Mouse (Mus musculus) limb, embryonic 15.5 days (tissue): ENCODE measurements around the gene Ccdc60. TPM values are rescaled to one million over a fixed set of nuclear protein-coding genes. Genes with fewer than 3 reads are reported as not detected.

Source experiments
- ATAC-seq: fragments of 200-750 bp; cut with Nextera tagmentation; 2 replicates; pipeline ENCODE4 v1.8.0; 2017; ENCODE audit warnings: low read depth, moderate TSS enrichment; ENCODE audit not compliant: insufficient number of reproducible peaks, low FRiP score, low TSS enrichment
- H3K27ac ChIP-seq: fragments of 300-500 bp; sonication (generic); 2 replicates; pipeline ENCODE4 v1.5.1; 2015; ENCODE audit warnings: moderate library complexity, mild to moderate bottlenecking, inconsistent platforms
- H3K27me3 ChIP-seq: fragments of 300-500 bp; sonication (generic); 2 replicates; pipeline ENCODE4 v1.6.1; 2015; ENCODE audit warnings: inconsistent platforms
- H3K36me3 ChIP-seq: fragments of 300-500 bp; sonication (generic); 2 replicates; pipeline ENCODE4 v1.6.1; 2015; ENCODE audit warnings: inconsistent platforms
- H3K4me1 ChIP-seq: fragments of 300-500 bp; sonication (generic); 2 replicates; pipeline ENCODE4 v1.6.1; 2015; ENCODE audit warnings: inconsistent platforms
- H3K4me2 ChIP-seq: fragments of 300-500 bp; sonication (generic); 2 replicates; pipeline ENCODE4 v1.6.1; 2015; ENCODE audit warnings: mild to moderate bottlenecking, inconsistent platforms
- H3K4me3 ChIP-seq: fragments of 300-500 bp; sonication (generic); 2 replicates; pipeline ENCODE4 v1.5.1; 2015; ENCODE audit warnings: mild to moderate bottlenecking, inconsistent platforms
- H3K9ac ChIP-seq: fragments of 300-500 bp; sonication (generic); 2 replicates; pipeline ENCODE4 v1.6.1; 2015; ENCODE audit warnings: inconsistent platforms
- H3K9me3 ChIP-seq: fragments of 300-500 bp; sonication (generic); 2 replicates; pipeline ENCODE4 v1.6.1; 2016; ENCODE audit warnings: inconsistent platforms
- WGBS: fragments of 180-500 bp; shearing (Covaris S2); methylation state at CpG from one replicate; pipeline ENCODE4 v1.1.7; 2015; 5-methylcytosine and 5-hydroxymethylcytosine counted together
- polyA plus RNA-seq: library from polyadenylated mRNA; unstranded; fragments of >200 nt; fragmentation: Nextera tagmentation; extraction: Ambion mirVana; gene quantifications from 2 replicates; pipeline ENCODE4 v1.2.1, GENCODE M21; 2015

Gene Ccdc60
- polyA plus RNA-seq, 1 experiment from 2014 or later, result 1.4 TPM

- no peaks in the 10 kb centered on the region for H3K9me3 ChIP-seq
- peaks cover 27% of the 10 kb centered on the region for H3K4me1 ChIP-seq
- H3K4me2 ChIP-seq, result no peak overlapping the region
- 55% methylated on average over 17 of the region's 17 CpGs for WGBS
- no peaks in the 10 kb centered on the region for H3K27me3 ChIP-seq
- H3K36me3 ChIP-seq, result no peaks in the 10 kb centered on the region
- 0 out of 2 replicates have a peak, but pooled peaks have one; percentile 35 for ATAC-seq
- H3K27ac ChIP-seq, result no peak overlapping the region
- no peak overlapping the region for H3K4me3 ChIP-seq
- no peak overlapping the region for H3K9ac ChIP-seq
These were observed 19.3 kb downstream of the Ccdc60 start for GRCm38 (mm10) chr5:116269212-116270145.

GRCm38 (mm10) chr5:116262689-116263088, 26.1 kb downstream of the Ccdc60 start:
- H3K27me3 ChIP-seq, result no peaks in the 10 kb centered on the region
- H3K9me3 ChIP-seq, result no peaks in the 10 kb centered on the region
- H3K27ac ChIP-seq, result no peak overlapping the region
- H3K36me3 ChIP-seq, result no peaks in the 10 kb centered on the region
- H3K9ac ChIP-seq, result no peak overlapping the region
- 97% methylated on average over 2 of the region's 2 CpGs for WGBS
- no peaks in the 10 kb centered on the region for H3K4me1 ChIP-seq
- H3K4me3 ChIP-seq, result no peak overlapping the region
- no peak overlapping the region for H3K4me2 ChIP-seq
- no peak for ATAC-seq

GRCm38 (mm10) chr5:116261944-116262343, 26.8 kb downstream of the Ccdc60 start:
- no peak overlapping the region for H3K27ac ChIP-seq
- H3K9ac ChIP-seq, result no peak overlapping the region
- ATAC-seq, result no peak
- H3K27me3 ChIP-seq, result no peaks in the 10 kb centered on the region
- no peak overlapping the region for H3K4me2 ChIP-seq
- WGBS, result 83% methylated on average over 5 of the region's 5 CpGs
- H3K4me1 ChIP-seq, result no peaks in the 10 kb centered on the region
- H3K4me3 ChIP-seq, result no peak overlapping the region
- H3K9me3 ChIP-seq, result no peaks in the 10 kb centered on the region
- no peaks in the 10 kb centered on the region for H3K36me3 ChIP-seq

- no peak overlapping the region for H3K27ac ChIP-seq
- H3K27me3 ChIP-seq, result no peaks in the 10 kb centered on the region
- H3K9me3 ChIP-seq, result no peaks in the 10 kb centered on the region
- no peak for ATAC-seq
- no peak overlapping the region for H3K9ac ChIP-seq
- no peaks in the 10 kb centered on the region for H3K4me1 ChIP-seq
- 87% methylated on average over 5 of the region's 5 CpGs for WGBS
- H3K4me3 ChIP-seq, result no peak overlapping the region
- no peak overlapping the region for H3K4me2 ChIP-seq
- H3K36me3 ChIP-seq, result no peaks in the 10 kb centered on the region
These were observed 28.4 kb downstream of the Ccdc60 start for GRCm38 (mm10) chr5:116260356-116260755.

GRCm38 (mm10) chr5:116258321-116258860, 30.4 kb downstream of the Ccdc60 start:
- Histone ChIP-seq H3K4me3 (no peak overlapping the region), H3K9me3 (no peaks in the 10 kb centered on the region), H3K27ac (no peak overlapping the region), H3K9ac (no peak overlapping the region), H3K4me1 (peaks cover 4% of the 10 kb centered on the region; the same call in 1 of the 2 replicates), H3K27me3 (no peaks in the 10 kb centered on the region), H3K36me3 (no peaks in the 10 kb centered on the region), H3K4me2 (no peak overlapping the region)
- 45% methylated on average over 8 of the region's 8 CpGs for WGBS
- no peak for ATAC-seq

GRCm38 (mm10) chr5:116253914-116254313, 34.9 kb downstream of the Ccdc60 start:
- Histone ChIP-seq H3K4me1 (peaks cover 4% of the 10 kb centered on the region; the same call in 1 of the 2 replicates), H3K9me3 (no peaks in the 10 kb centered on the region), H3K27me3 (no peaks in the 10 kb centered on the region), H3K27ac (no peak overlapping the region), H3K4me2 (no peak overlapping the region), H3K9ac (no peak overlapping the region), H3K36me3 (no peaks in the 10 kb centered on the region), H3K4me3 (no peak overlapping the region)
- ATAC-seq, result peak; percentile 62; the same call in 1 of the 2 replicates
- WGBS, result 62% methylated on average over 4 of the region's 4 CpGs

GRCm38 (mm10) chr5:116252186-116252585, 36.6 kb downstream of the Ccdc60 start:
- Histone ChIP-seq H3K36me3 (no peaks in the 10 kb centered on the region), H3K4me1 (peaks cover 4% of the 10 kb centered on the region; the same call in 1 of the 2 replicates), H3K27ac (no peak overlapping the region), H3K9ac (no peak overlapping the region), H3K27me3 (no peaks in the 10 kb centered on the region), H3K9me3 (no peaks in the 10 kb centered on the region), H3K4me2 (no peak overlapping the region), H3K4me3 (no peak overlapping the region)
- 83% methylated on average over 6 of the region's 6 CpGs for WGBS
- no peak for ATAC-seq

GRCm38 (mm10) chr5:116246642-116247041, 42.1 kb downstream of the Ccdc60 start:
- Histone ChIP-seq H3K4me1 (no peaks in the 10 kb centered on the region), H3K27me3 (no peaks in the 10 kb centered on the region), H3K9me3 (no peaks in the 10 kb centered on the region), H3K27ac (no peak overlapping the region), H3K4me2 (no peak overlapping the region), H3K9ac (no peak overlapping the region), H3K36me3 (no peaks in the 10 kb centered on the region), H3K4me3 (no peak overlapping the region)
- ATAC-seq, result no peak
- 82% methylated on average over 7 of the region's 7 CpGs for WGBS

GRCm38 (mm10) chr5:116244476-116244875, 44.3 kb downstream of the Ccdc60 start:
- no peak overlapping the region for H3K4me3 ChIP-seq
- no peak overlapping the region for H3K9ac ChIP-seq
- H3K4me2 ChIP-seq, result no peak overlapping the region
- WGBS, result 67% methylated on average over 3 of the region's 3 CpGs
- no peak for ATAC-seq
- H3K27me3 ChIP-seq, result no peaks in the 10 kb centered on the region
- no peaks in the 10 kb centered on the region for H3K4me1 ChIP-seq
- H3K36me3 ChIP-seq, result no peaks in the 10 kb centered on the region
- H3K9me3 ChIP-seq, result no peaks in the 10 kb centered on the region
- H3K27ac ChIP-seq, result no peak overlapping the region

GRCm38 (mm10) chr5:116243622-116244021, 45.2 kb downstream of the Ccdc60 start:
- Histone ChIP-seq H3K4me1 (no peaks in the 10 kb centered on the region), H3K36me3 (no peaks in the 10 kb centered on the region), H3K4me3 (no peak overlapping the region), H3K27me3 (no peaks in the 10 kb centered on the region), H3K9me3 (no peaks in the 10 kb centered on the region), H3K4me2 (no peak overlapping the region), H3K27ac (no peak overlapping the region), H3K9ac (no peak overlapping the region)
- 0 out of 2 replicates have a peak, but pooled peaks have one; percentile 35 for ATAC-seq
- WGBS, result 72% methylated on average over 7 of the region's 9 CpGs

GRCm38 (mm10) chr5:116231841-116232643, 56.7 kb downstream of the Ccdc60 start:
- Histone ChIP-seq H3K4me1 (peaks cover 5% of the 10 kb centered on the region), H3K9ac (no peak overlapping the region), H3K4me3 (no peak overlapping the region), H3K4me2 (peak overlapping the region; percentile 42), H3K9me3 (no peaks in the 10 kb centered on the region), H3K27me3 (no peaks in the 10 kb centered on the region; the same call in 1 of the 2 replicates), H3K36me3 (no peaks in the 10 kb centered on the region), H3K27ac (no peak overlapping the region)
- WGBS, result 20% methylated on average over 19 of the region's 19 CpGs
- ATAC-seq, result no peak
